Mouse (Mus musculus) MEL (cell line): ENCODE data around the gene Coro7. TPM values are rescaled to one million over a fixed set of nuclear protein-coding genes. Genes with fewer than 3 reads are reported as not detected.

Experiments
- DNase-seq: peaks from one replicate; pipeline ENCODE4 v3.0.0; 2011; ENCODE audit warnings: low read depth, low spot score
- H3K27ac ChIP-seq: 2 replicates; pipeline ENCODE4 v1.5.1; 2012; ENCODE audit warnings: low read depth, mild to moderate bottlenecking, control low read depth, low read length, moderate library complexity; ENCODE audit not compliant: control insufficient read depth
- H3K27me3 ChIP-seq, 2 experiments: fragments of 150-350 bp in 1 of 2; sonication (generic) in 1 of 2; 2 replicates each; pipeline ENCODE4 v1.6.1; 2012; ENCODE audit warnings: low read length in 2 of 2, mild to moderate bottlenecking in 2 of 2, improper control_type of control experiment in 1 of 2, moderate library complexity in 1 of 2; ENCODE audit not compliant: insufficient read depth in 2 of 2, control insufficient read depth in 1 of 2
- H3K36me3 ChIP-seq, 2 experiments: 2 replicates each; pipeline ENCODE4 v1.6.1; 2012 to 2014; ENCODE audit warnings: low read length in 2 of 2, improper control_type of control experiment in 1 of 2, inconsistent platforms in 1 of 2, mild to moderate bottlenecking in 1 of 2; ENCODE audit not compliant: insufficient read depth in 2 of 2, control insufficient read depth in 1 of 2
- H3K4me1 ChIP-seq, 2 experiments: fragments of 150-350 bp in 1 of 2; sonication (generic) in 1 of 2; 2 replicates each; pipeline ENCODE4 v1.6.1; 2012; ENCODE audit warnings: low read length in 2 of 2, improper control_type of control experiment in 1 of 2, mild to moderate bottlenecking in 1 of 2; ENCODE audit not compliant: insufficient read depth in 2 of 2, control insufficient read depth in 1 of 2
- H3K4me3 ChIP-seq, 2 experiments: fragments of 150-350 bp in 1 of 2; sonication (generic) in 1 of 2; 2 replicates each; pipeline ENCODE4 v1.5.1; 2012; ENCODE audit warnings: low read depth in 2 of 2, low read length in 2 of 2, mild to moderate bottlenecking in 2 of 2, moderate library complexity in 2 of 2, control low read depth in 1 of 2, improper control_type of control experiment in 1 of 2; ENCODE audit not compliant: control insufficient read depth in 1 of 2, insufficient read depth in 1 of 2
- H3K79me2 ChIP-seq: 2 replicates; pipeline ENCODE4 v1.6.1; 2012; ENCODE audit warnings: mild to moderate bottlenecking, low read length, moderate library complexity; ENCODE audit not compliant: control insufficient read depth, poor library complexity, insufficient read depth
- H3K9ac ChIP-seq: 2 replicates; pipeline ENCODE4 v1.6.1; 2012; ENCODE audit warnings: low read depth, mild to moderate bottlenecking, control low read depth, low read length, moderate library complexity; ENCODE audit not compliant: control insufficient read depth, poor library complexity, severe bottlenecking
- H3K9me3 ChIP-seq: fragments of 150-350 bp; sonication (generic); replicated peaks from 2 replicates; pipeline ENCODE4 v1.6.1; 2012; ENCODE audit warnings: mild to moderate bottlenecking, low read length, improper control_type of control experiment, moderate library complexity; ENCODE audit not compliant: insufficient read depth
- BHLHE40 ChIP-seq: IDR thresholded peaks from 2 replicates; pipeline ENCODE4 v1.6.1; 2012; ENCODE audit warnings: low read depth, mild to moderate bottlenecking, inconsistent platforms, low read length, improper control_type of control experiment, borderline replicate concordance
- CHD1 ChIP-seq: IDR thresholded peaks from 2 replicates; pipeline ENCODE4 v1.6.1; 2012; ENCODE audit warnings: low read depth, mild to moderate bottlenecking, inconsistent platforms, low read length, improper control_type of control experiment
- CTCF ChIP-seq, 3 experiments: IDR thresholded peaks in 2 of 3; conservative IDR thresholded peaks in 1 of 3; 2 replicates each; pipeline ENCODE4 v1.5.1; 2011 to 2012; ENCODE audit warnings: low read length in 3 of 3, low read depth in 2 of 3, mild to moderate bottlenecking in 2 of 3, improper control_type of control experiment in 1 of 3, inconsistent platforms in 1 of 3, mixed read lengths in 1 of 3, moderate library complexity in 1 of 3; ENCODE audit not compliant: control insufficient read depth in 1 of 3, insufficient read depth in 1 of 3, poor library complexity in 1 of 3, severe bottlenecking in 1 of 3
- E2F4 ChIP-seq: IDR thresholded peaks from 2 replicates; pipeline ENCODE4 v1.6.1; 2011; ENCODE audit warnings: low read depth, low read length, improper control_type of control experiment, borderline replicate concordance
- ELF1 ChIP-seq: IDR thresholded peaks from 2 replicates; pipeline ENCODE4 v1.6.1; 2014; ENCODE audit warnings: low read depth, mild to moderate bottlenecking, inconsistent platforms, low read length, improper control_type of control experiment, moderate library complexity
- ETS1 ChIP-seq: IDR thresholded peaks from 2 replicates; pipeline ENCODE4 v1.6.1; 2012; ENCODE audit warnings: low read depth, mild to moderate bottlenecking, inconsistent platforms, low read length, improper control_type of control experiment, moderate library complexity
- GATA1 ChIP-seq: IDR thresholded peaks from 2 replicates; pipeline ENCODE4 v1.6.1; 2011; ENCODE audit warnings: low read depth, low read length, improper control_type of control experiment
- MAX ChIP-seq: IDR thresholded peaks from 2 replicates; pipeline ENCODE4 v1.6.1; 2011; ENCODE audit warnings: low read length, improper control_type of control experiment
- MYC ChIP-seq: IDR thresholded peaks from 2 replicates; pipeline ENCODE4 v1.6.1; 2011; ENCODE audit warnings: low read depth, mild to moderate bottlenecking, low read length, improper control_type of control experiment, moderate library complexity
- NRF1 ChIP-seq: IDR thresholded peaks from 2 replicates; pipeline ENCODE4 v1.6.1; 2014; ENCODE audit warnings: low read depth, mild to moderate bottlenecking, inconsistent platforms, low read length, improper control_type of control experiment, moderate library complexity; ENCODE audit not compliant: poor library complexity, insufficient read depth, severe bottlenecking
- POLR2AphosphoS2 ChIP-seq: IDR thresholded peaks from 2 replicates; pipeline ENCODE4 v1.6.1; 2011; ENCODE audit warnings: low read length, improper control_type of control experiment
- POLR2AphosphoS5 ChIP-seq: IDR thresholded peaks from 2 replicates; pipeline ENCODE4 v1.6.1; 2012; ENCODE audit warnings: low read depth, borderline replicate concordance, mild to moderate bottlenecking, inconsistent platforms, low read length, moderate library complexity, mixed read lengths
- RAD21 ChIP-seq: IDR thresholded peaks from 2 replicates; pipeline ENCODE4 v1.6.1; 2011; ENCODE audit warnings: mild to moderate bottlenecking, low read depth, low read length, improper control_type of control experiment
- SIN3A ChIP-seq: IDR thresholded peaks from 2 replicates; pipeline ENCODE4 v1.6.1; 2012; ENCODE audit warnings: low read length, improper control_type of control experiment, inconsistent platforms
- SMC3 ChIP-seq: IDR thresholded peaks from 2 replicates; pipeline ENCODE4 v1.6.1; 2011; ENCODE audit warnings: low read depth, low read length, improper control_type of control experiment
- TAL1 ChIP-seq: IDR thresholded peaks from 2 replicates; pipeline ENCODE4 v1.6.1; 2012; ENCODE audit warnings: mild to moderate bottlenecking, inconsistent platforms, low read length, moderate library complexity, mixed read lengths
- TBP ChIP-seq: IDR thresholded peaks from 2 replicates; pipeline ENCODE4 v1.8.0; 2011; ENCODE audit warnings: low read depth, low read length, improper control_type of control experiment
- UBTF ChIP-seq: IDR thresholded peaks from 2 replicates; pipeline ENCODE4 v1.6.1; 2012; ENCODE audit warnings: low read depth, mild to moderate bottlenecking, inconsistent platforms, low read length, improper control_type of control experiment, moderate library complexity, borderline replicate concordance; ENCODE audit not compliant: insufficient read depth
- USF1 ChIP-seq: IDR thresholded peaks from 2 replicates; pipeline ENCODE4 v1.6.1; 2014; ENCODE audit warnings: low read depth, mild to moderate bottlenecking, inconsistent platforms, low read length, improper control_type of control experiment, moderate library complexity
- polyA plus RNA-seq, 2 experiments: library from polyadenylated mRNA; stranded (reverse) in 1 of 2; unstranded in 1 of 2; fragments of >175 nt in 1 of 2; fragments of >200 nt in 1 of 2; gene quantifications; 2 replicates each; pipeline versions ENCODE4 v1.2.1 to v1.2.4; 2012; ENCODE audit warnings: low replicate concordance in 2 of 2, low read depth in 1 of 2; ENCODE audit not compliant: insufficient read length in 2 of 2, insufficient read depth in 1 of 2, missing spikeins in 1 of 2
- total RNA-seq: library from RNA; depleted of rRNA; stranded (reverse); fragments of 300-350 nt; gene quantifications from 2 replicates; pipeline ENCODE4 v1.2.3, GENCODE M21; 2012

Coro7 gene
- total and polyA plus RNA-seq, 3 experiments, result 9.8 to 38.3 TPM; not detected in 1

DNA sequence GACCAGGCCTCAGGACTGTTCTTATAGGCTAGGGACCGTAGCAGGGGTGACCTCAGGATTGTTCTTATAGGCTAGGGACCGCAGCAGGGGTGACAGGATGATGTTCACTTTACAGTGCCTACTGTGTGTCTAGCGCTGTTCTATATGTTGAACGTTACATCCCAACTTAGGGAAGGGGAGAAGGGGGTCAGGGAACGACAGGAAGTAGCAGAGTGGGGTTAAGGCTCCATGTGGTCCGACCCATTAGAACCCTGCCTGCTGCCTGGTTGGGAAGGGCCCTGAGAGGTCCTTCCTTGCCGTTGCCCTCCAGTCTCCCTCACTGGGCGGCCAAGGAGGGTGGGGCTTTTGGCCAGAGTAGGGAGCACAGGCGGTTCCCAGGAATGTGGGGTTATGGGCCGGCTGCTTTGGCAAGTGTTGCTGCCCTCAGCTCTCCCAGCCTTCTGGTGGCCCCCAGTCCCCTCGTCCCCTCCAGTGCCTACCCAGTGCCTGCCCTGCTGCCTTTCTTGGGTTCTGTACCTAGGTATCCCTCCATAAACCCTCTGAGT is 75.2 kb downstream of the Coro7 start:
- TF ChIP-seq UBTF, result no peak
- no peak for TF ChIP-seq TAL1
- TF ChIP-seq ELF1, result no peak
- TF ChIP-seq TBP, result no peak
- no peak for TF ChIP-seq POLR2AphosphoS2
- no peak for TF ChIP-seq ETS1
- Histone ChIP-seq H3K9me3 (no peaks in the 10 kb centered on the region), H3K4me1 (no peaks in the 10 kb centered on the region; a peak in 1 of 4 replicates), H3K79me2 (no peaks in the 10 kb centered on the region), H3K36me3 (no peaks in the 10 kb centered on the region), H3K27me3 (no peaks in the 10 kb centered on the region), H3K9ac (no peak overlapping the region), H3K27ac (no peak overlapping the region), H3K4me3 (no peak overlapping the region)
- DNase-seq, result no peak

DNA sequence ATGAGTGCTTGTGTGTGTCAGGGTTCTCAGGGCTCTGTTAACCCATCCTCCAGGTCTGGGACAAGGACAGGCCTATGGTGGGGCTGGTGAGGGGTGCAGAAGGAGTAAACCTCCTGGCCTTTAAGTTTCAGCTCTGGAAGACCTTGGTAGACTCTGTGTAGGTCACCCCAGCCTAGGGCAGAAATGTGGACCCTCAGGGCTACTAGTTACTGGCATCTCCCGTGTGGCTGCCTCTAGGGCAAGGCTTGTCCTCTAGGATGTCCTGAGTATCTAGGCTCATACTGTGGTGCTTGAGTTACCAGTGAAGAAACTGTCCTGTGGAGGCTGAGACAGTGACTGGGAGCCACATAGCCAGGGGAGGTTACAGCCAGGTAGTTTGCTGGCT is 76.1 kb downstream of the Coro7 start:
- Histone ChIP-seq H3K27ac (no peak overlapping the region), H3K79me2 (no peaks in the 10 kb centered on the region), H3K27me3 (no peaks in the 10 kb centered on the region), H3K4me1 (no peaks in the 10 kb centered on the region; a peak in 1 of 4 replicates), H3K9ac (no peak overlapping the region), H3K4me3 (no peak overlapping the region), H3K36me3 (no peaks in the 10 kb centered on the region), H3K9me3 (no peaks in the 10 kb centered on the region)
- DNase-seq, result no peak
- TF ChIP-seq MYC, result no peak
- no peak for TF ChIP-seq CHD1
- no peak for TF ChIP-seq SMC3
- TF ChIP-seq MAX, result no peak
- TF ChIP-seq, all 39 proteins: peak for 0

DNA sequence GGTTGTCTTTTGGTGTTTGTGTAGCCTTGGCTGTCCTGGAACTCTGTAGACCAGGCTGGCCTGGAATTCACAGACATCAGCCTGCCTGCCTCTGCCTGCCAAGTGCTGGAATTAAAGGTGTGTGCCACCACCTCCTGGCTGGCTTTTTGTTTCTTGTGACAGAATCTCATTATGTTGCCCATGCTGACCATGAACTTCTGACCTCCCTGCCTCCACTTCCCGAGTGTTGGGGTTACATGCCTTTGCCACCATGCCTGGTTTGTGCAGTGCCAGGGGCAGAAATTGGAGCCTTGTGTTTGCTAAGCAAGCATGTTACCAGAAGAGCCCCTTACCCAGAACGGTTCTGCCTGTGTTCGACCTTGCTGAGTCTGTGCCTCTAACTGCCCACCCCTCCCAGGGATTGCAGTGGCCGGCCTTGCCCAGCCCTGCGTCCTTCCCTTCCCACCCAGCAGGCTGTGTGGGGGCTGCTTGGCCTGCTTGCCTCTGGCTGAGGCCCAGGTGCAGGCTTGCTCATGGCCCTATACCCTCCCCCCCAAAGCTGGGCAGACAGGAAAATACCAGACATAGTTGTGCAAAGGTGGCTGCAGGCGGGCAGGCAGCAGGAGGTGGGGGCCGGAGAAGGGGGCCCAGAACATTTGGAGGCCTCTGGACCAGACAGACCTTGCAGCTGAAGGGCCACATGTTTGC is 76.7 kb downstream of the Coro7 start:
- Histone ChIP-seq H3K4me3 (no peak overlapping the region), H3K9me3 (no peaks in the 10 kb centered on the region), H3K79me2 (no peaks in the 10 kb centered on the region), H3K27me3 (no peaks in the 10 kb centered on the region), H3K4me1 (no peaks in the 10 kb centered on the region; a peak in 1 of 4 replicates), H3K36me3 (no peaks in the 10 kb centered on the region), H3K9ac (no peak overlapping the region), H3K27ac (no peak overlapping the region)
- no peak for DNase-seq
- TF ChIP-seq GATA1 (no peak), CHD1 (no peak), SIN3A (no peak), BHLHE40 (no peak), POLR2AphosphoS5 (no peak), RAD21 (no peak), E2F4 (no peak), MYC (no peak), CTCF (IDR thresholded peaks at IDR 0.05 in 2 of 3, conservative IDR thresholded peaks at IDR 0.05 in 1 of 3; ENCODE audit: control insufficient read depth in 1 of 3, insufficient read depth in 1 of 3, low read depth in 2 of 3, low read length in 3 of 3, poor library complexity in 1 of 3, severe bottlenecking in 1 of 3) (no peak), USF1 (no peak), POLR2AphosphoS2 (no peak), NRF1 (no peak)
